Mouse (Mus musculus) kidney, embryonic 14.5 days (tissue): ENCODE data around the gene Socs2. TPM values are rescaled to one million over a fixed set of nuclear protein-coding genes. Genes with fewer than 3 reads are reported as not detected.

Source experiments
- ATAC-seq: fragments of 200-750 bp; cut with Nextera tagmentation; 2 replicates; pipeline ENCODE4 v1.8.0; 2017; ENCODE audit warnings: moderate number of reproducible peaks, mild to moderate bottlenecking, moderate TSS enrichment, moderate library complexity; ENCODE audit not compliant: low FRiP score, low TSS enrichment
- H3K27ac ChIP-seq: fragments of 300-500 bp; sonication (generic); 2 replicates; pipeline ENCODE4 v1.5.1; 2014; ENCODE audit warnings: low read depth, mild to moderate bottlenecking, low read length, moderate library complexity, mixed read lengths
- H3K27me3 ChIP-seq: fragments of 300-500 bp; sonication (generic); 2 replicates; pipeline ENCODE4 v1.6.1; 2014; ENCODE audit warnings: mild to moderate bottlenecking, low read length; ENCODE audit not compliant: control insufficient read depth, insufficient read depth
- H3K36me3 ChIP-seq: fragments of 300-500 bp; sonication (generic); 2 replicates; pipeline ENCODE4 v1.6.1; 2014; ENCODE audit warnings: low read length, mixed read lengths; ENCODE audit not compliant: control insufficient read depth, insufficient read depth
- H3K4me1 ChIP-seq: fragments of 300-500 bp; sonication (generic); 2 replicates; pipeline ENCODE4 v1.6.1; 2014; ENCODE audit warnings: low read length, mixed read lengths; ENCODE audit not compliant: control insufficient read depth, insufficient read depth
- H3K4me2 ChIP-seq: fragments of 300-500 bp; sonication (generic); replicated peaks from 2 replicates; pipeline ENCODE4 v1.6.1; 2014; ENCODE audit warnings: low read depth, mild to moderate bottlenecking, low read length
- H3K4me3 ChIP-seq: fragments of 300-500 bp; sonication (generic); 2 replicates; pipeline ENCODE4 v1.5.1; 2014; ENCODE audit warnings: mild to moderate bottlenecking, low read length
- H3K9ac ChIP-seq: fragments of 300-500 bp; sonication (generic); 2 replicates; pipeline ENCODE4 v1.6.1; 2014; ENCODE audit warnings: low read depth, mild to moderate bottlenecking, low read length, moderate library complexity
- H3K9me3 ChIP-seq: fragments of 300-500 bp; sonication (generic); 2 replicates; pipeline ENCODE4 v1.6.1; 2016; ENCODE audit warnings: low read length; ENCODE audit not compliant: control insufficient read depth
- WGBS: fragments of 180-500 bp; shearing (Covaris S2); extraction: QIAGEN DNeasy Blood & Tissue Kit; methylation state at CpG from one replicate; pipeline ENCODE4 v1.1.7; 2014; 5-methylcytosine and 5-hydroxymethylcytosine counted together
- polyA plus RNA-seq: library from polyadenylated mRNA; unstranded; fragments of >200 nt; fragmentation: Nextera tagmentation; extraction: Ambion mirVana; gene quantifications from 2 replicates; pipeline ENCODE4 v1.2.1, GENCODE M21; 2014

Socs2 gene
- polyA plus RNA-seq, 1 experiment from 2014 or later = 17.9 TPM

DNA sequence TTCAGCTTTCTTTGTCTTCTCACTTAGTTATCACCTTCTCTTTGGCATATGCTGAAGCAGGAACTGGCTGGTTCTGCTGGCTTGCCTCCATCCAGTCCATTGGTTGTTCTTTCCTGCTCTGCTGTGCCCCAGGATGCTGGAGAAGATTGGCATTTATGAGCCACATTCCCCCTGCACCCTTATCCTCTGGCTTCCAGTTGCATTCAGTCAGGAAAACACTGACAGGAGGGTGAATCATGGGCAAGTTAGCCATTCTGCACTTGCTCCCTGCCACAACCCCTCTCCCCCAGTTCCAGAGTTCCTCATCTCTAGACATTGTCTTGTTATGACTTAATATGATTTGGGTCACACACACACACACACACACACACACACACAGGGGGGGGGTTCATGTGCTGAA is 47.8 kb downstream of the Socs2 start:
- H3K4me1 ChIP-seq = no peaks in the 10 kb centered on the region
- H3K9me3 ChIP-seq = peaks cover 2% of the 10 kb centered on the region; the same call in 1 of the 2 replicates
- no peak overlapping the region for H3K27ac ChIP-seq
- H3K4me3 ChIP-seq = no peak overlapping the region
- no peak overlapping the region for H3K4me2 ChIP-seq
- no peak overlapping the region for H3K9ac ChIP-seq
- no peak for ATAC-seq
- no peaks in the 10 kb centered on the region for H3K27me3 ChIP-seq
- H3K36me3 ChIP-seq = no peaks in the 10 kb centered on the region

DNA sequence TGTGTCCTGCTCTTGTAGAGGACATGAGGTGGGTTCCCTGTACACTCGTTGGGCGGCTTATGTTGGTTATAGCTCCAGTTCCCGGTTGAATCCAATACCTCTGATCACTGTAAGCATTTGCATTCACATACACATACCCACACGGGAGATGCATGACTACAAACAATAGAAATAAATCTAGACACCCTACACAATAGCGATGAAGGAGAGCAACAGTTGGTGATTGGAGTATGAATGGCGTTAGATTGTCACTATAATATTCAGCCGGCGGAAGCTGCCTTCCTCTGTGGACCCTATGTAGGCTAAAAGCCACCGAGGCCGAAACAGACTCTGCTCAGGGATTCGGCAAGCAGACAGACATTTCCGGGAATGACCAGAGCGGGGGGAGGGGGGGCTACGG is 48.8 kb downstream of the Socs2 start:
- H3K27ac ChIP-seq = no peak overlapping the region
- no peaks in the 10 kb centered on the region for H3K4me1 ChIP-seq
- H3K36me3 ChIP-seq = no peaks in the 10 kb centered on the region
- no peak overlapping the region for H3K4me2 ChIP-seq
- H3K9ac ChIP-seq = no peak overlapping the region
- WGBS = 94% methylated on average over 14 of the region's 14 CpGs
- peaks cover 2% of the 10 kb centered on the region; the same call in 1 of the 2 replicates for H3K9me3 ChIP-seq
- H3K27me3 ChIP-seq = no peaks in the 10 kb centered on the region
- no peak overlapping the region for H3K4me3 ChIP-seq
- ATAC-seq = no peak

DNA sequence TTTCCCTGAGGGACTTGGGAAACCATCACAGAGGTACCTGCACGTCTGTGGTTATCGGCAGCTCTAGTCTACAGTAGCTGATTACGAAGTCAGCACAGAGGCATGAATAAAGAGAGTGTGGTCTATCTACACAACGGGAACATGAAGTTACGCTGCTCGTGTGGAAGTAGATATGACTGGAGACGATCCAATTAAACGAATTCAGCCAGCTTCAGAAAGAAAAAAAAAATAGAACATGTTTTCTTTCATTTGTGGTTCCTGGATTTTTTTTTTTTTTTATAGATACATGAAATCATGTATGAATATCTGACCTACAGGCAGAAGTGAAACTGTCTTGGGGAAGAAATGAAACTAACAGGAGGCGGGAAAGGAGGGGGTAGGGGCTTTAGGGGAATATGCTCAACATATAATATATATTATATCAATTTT is 49.3 kb downstream of the Socs2 start:
- Histone ChIP-seq H3K36me3 (no peaks in the 10 kb centered on the region), H3K9ac (no peak overlapping the region), H3K4me2 (no peak overlapping the region), H3K27ac (no peak overlapping the region), H3K4me3 (no peak overlapping the region), H3K27me3 (no peaks in the 10 kb centered on the region), H3K9me3 (peaks cover 2% of the 10 kb centered on the region; the same call in 1 of the 2 replicates), H3K4me1 (no peaks in the 10 kb centered on the region)
- no peak for ATAC-seq
- WGBS = 94% methylated on average over 9 of the region's 9 CpGs

DNA sequence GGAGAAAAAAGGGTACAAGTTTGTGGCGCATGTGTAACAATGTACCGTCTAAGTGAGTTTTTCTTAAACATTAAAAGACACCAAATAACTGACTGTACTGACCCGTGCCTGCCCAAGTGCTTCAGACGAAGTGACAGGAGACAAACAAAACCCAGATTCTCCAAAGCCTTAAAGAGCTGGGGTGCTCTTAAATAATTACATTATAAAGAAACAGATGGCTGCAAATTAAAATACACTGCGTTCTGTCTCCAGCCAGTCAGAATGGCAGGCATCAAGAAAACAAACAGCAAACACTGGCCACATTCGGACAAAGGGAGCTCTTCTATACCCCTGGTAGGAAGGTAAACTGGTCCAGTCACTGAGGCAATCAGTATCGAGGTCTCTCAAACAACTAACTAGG is 49.7 kb downstream of the Socs2 start:
- ATAC-seq = no peak
- H3K9ac ChIP-seq = no peak overlapping the region
- H3K4me1 ChIP-seq = no peaks in the 10 kb centered on the region
- no peaks in the 10 kb centered on the region for H3K36me3 ChIP-seq
- H3K27me3 ChIP-seq = no peaks in the 10 kb centered on the region
- WGBS = 79% methylated on average over 7 of the region's 7 CpGs
- no peak overlapping the region for H3K4me3 ChIP-seq
- H3K9me3 ChIP-seq = peaks cover 2% of the 10 kb centered on the region; the same call in 1 of the 2 replicates
- no peak overlapping the region for H3K27ac ChIP-seq
- H3K4me2 ChIP-seq = no peak overlapping the region

DNA sequence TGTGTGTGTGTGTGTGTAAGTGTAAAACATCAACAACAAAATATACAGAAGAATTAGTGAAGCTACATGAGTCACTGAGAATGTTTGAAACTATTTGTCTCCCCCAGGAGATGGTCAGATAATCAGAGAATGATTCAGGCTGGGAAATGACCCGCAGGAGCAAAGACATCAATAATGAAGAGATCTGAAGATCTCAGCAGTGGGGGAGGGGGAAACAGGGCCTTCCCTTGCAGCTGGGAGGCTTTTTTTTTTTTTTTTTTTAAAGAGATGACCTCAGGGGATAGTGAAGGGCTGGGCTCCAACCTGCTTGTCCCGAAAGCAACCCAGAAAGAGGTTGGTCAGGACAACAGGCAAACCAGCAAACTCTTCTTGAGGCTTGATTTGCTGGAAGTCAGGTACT is 54.7 kb downstream of the Socs2 start:
- WGBS = 30% methylated on average over 2 of the region's 2 CpGs
- no peaks in the 10 kb centered on the region for H3K4me1 ChIP-seq
- H3K36me3 ChIP-seq = no peaks in the 10 kb centered on the region
- H3K4me2 ChIP-seq = no peak overlapping the region
- H3K27ac ChIP-seq = no peak overlapping the region
- H3K27me3 ChIP-seq = no peaks in the 10 kb centered on the region
- H3K9ac ChIP-seq = no peak overlapping the region
- no peaks in the 10 kb centered on the region for H3K9me3 ChIP-seq
- H3K4me3 ChIP-seq = no peak overlapping the region
- no peak for ATAC-seq

DNA sequence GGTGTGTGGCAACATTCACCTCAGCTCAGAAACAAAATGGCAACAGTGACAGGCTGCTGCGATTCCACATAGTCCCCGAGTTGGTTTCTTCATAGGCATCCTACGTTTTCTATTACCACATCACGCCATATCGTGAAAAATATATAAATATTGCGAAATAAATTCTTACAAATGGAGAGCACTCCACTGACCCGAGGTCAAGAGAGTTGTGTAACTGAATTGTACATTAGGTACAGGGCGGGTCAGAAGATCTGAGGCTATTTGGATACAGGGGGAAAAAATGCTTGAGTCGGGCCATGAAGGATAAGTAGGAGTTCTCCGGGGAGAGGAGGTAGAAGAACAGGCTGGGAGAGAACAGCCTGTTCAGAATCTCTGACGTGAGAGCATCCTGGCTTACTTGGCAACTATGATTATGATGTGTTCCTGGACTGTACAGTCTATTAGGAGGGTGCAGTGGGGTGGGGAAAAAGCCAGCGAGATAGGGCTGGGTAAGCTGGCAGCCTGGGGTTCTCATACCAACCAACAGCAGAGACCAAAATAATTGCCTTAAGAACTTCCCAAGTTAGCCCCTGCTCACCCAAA is 55.6 kb downstream of the Socs2 start:
- Histone ChIP-seq H3K4me2 (no peak overlapping the region), H3K27me3 (no peaks in the 10 kb centered on the region), H3K4me1 (no peaks in the 10 kb centered on the region), H3K9ac (no peak overlapping the region), H3K36me3 (no peaks in the 10 kb centered on the region), H3K9me3 (no peaks in the 10 kb centered on the region), H3K27ac (no peak overlapping the region), H3K4me3 (no peak overlapping the region)
- no peak for ATAC-seq
- WGBS = 91% methylated on average over 12 of the region's 12 CpGs

DNA sequence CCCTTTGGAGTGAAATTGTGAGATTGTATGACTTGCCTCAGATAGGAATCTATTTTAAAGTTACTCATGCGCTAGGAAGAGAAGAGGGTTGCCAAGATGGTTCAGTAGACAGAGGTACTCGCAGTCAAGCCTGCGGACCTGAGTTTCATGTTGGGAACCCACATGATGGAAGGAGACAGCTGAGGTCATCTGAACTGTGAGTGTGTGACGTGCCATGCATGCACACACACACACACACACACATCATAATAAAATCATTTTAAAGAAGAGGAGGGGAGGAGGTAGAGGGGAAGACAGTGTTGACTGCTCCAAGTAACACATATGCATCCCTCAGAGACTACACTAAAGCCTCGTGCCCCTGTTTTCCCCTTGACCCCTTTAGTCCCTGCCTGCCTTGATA is 56.9 kb downstream of the Socs2 start:
- WGBS = 77% methylated on average over 5 of the region's 5 CpGs
- no peaks in the 10 kb centered on the region for H3K4me1 ChIP-seq
- no peak overlapping the region for H3K9ac ChIP-seq
- no peak overlapping the region for H3K4me2 ChIP-seq
- H3K36me3 ChIP-seq = no peaks in the 10 kb centered on the region
- H3K9me3 ChIP-seq = no peaks in the 10 kb centered on the region
- H3K4me3 ChIP-seq = no peak overlapping the region
- H3K27ac ChIP-seq = no peak overlapping the region
- ATAC-seq = no peak
- no peaks in the 10 kb centered on the region for H3K27me3 ChIP-seq

DNA sequence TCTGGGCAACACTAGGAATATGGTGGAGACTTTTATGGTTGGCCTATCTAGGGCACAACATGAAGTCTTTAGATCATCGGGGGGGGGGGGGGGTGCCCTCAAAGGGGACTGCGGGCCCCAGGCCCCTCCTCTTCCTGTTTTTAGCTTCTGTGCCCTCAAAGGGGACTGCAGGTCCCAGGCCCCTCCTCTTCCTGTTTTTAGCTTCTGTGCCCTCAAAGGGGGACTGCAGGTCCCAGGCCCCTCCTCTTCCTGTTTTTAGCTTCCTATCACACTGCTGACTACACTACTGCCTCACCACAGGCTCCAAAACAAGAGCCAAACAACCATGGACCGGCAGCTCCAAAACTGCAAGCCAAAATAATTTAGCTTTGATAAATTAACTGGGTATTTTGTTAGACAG is 59.3 kb downstream of the Socs2 start:
- Histone ChIP-seq H3K27ac (no peak overlapping the region), H3K27me3 (no peaks in the 10 kb centered on the region), H3K4me1 (no peaks in the 10 kb centered on the region), H3K4me3 (no peak overlapping the region), H3K4me2 (no peak overlapping the region), H3K9ac (no peak overlapping the region), H3K9me3 (no peaks in the 10 kb centered on the region), H3K36me3 (no peaks in the 10 kb centered on the region)
- ATAC-seq = no peak
- WGBS = 99% methylated on average over 3 of the region's 3 CpGs

DNA sequence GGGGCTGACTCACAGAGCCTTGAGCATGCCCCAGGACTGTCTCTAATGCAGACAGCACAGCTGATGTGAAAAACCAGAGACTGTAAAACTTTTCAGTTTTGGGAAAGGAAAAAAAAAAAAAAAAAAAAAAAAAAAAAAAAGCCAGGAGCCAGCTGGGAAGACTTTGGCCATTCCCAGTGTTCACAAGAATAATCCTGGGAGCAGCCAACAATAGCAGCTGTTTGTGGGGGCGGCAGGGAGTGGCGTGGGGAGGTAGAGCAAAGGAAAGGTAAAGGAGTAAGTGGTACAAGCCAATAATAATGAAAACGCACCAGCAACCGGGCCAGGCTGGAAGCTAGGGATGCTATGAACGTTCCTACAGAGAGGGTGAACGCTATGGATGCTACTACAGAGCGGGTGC is 60.3 kb downstream of the Socs2 start:
- Histone ChIP-seq H3K4me2 (no peak overlapping the region), H3K27ac (no peak overlapping the region), H3K4me1 (no peaks in the 10 kb centered on the region), H3K36me3 (no peaks in the 10 kb centered on the region), H3K4me3 (no peak overlapping the region), H3K27me3 (no peaks in the 10 kb centered on the region), H3K9me3 (peaks cover 2% of the 10 kb centered on the region; the same call in 1 of the 2 replicates), H3K9ac (no peak overlapping the region)
- 76% methylated on average over 7 of the region's 7 CpGs for WGBS
- ATAC-seq = no peak
